Mouse (Mus musculus): ENCODE results near the gene Atg10. TPM values are rescaled to one million over a fixed set of nuclear protein-coding genes. Genes with fewer than 3 reads are reported as not detected.

Gene Atg10
- polyA plus RNA-seq, 1 experiment from 2014 or later = 7.9 TPM

- Histone ChIP-seq H3K4me2 (no peak overlapping the region), H3K9ac (ENCODE audit: low read depth, low read length) (no peak overlapping the region), H3K27ac (ENCODE audit: low read depth, low read length) (no peak overlapping the region), H3K4me1 (replicated peaks; ENCODE audit: control insufficient read depth, insufficient read depth, low read length) (no peaks in the 10 kb centered on the region), H3K9me3 (ENCODE audit: control insufficient read depth, low read length) (no peaks in the 10 kb centered on the region), H3K27me3 (replicated peaks; ENCODE audit: control insufficient read depth, insufficient read depth, low read length) (no peaks in the 10 kb centered on the region), H3K4me3 (ENCODE audit: low read depth, low read length) (no peak overlapping the region), H3K36me3 (ENCODE audit: control insufficient read depth, insufficient read depth, low read length) (no peaks in the 10 kb centered on the region)
- DNase-seq (ENCODE audit: low spot score) (no peak), ATAC-seq (replicated peaks; ENCODE audit: low FRiP score) (no peak)
Observed at GRCm38 (mm10) chr13:91157429-91157828, 66.3 kb downstream of the Atg10 start.

GRCm38 (mm10) chr13:91156949-91157348 lies 66.8 kb downstream of the Atg10 start:
- no peaks in the 10 kb centered on the region for H3K9me3 ChIP-seq (ENCODE audit: control insufficient read depth, low read length)
- H3K4me2 ChIP-seq = no peak overlapping the region
- no peak for DNase-seq (ENCODE audit: low spot score)
- no peak for ATAC-seq (replicated peaks; ENCODE audit: low FRiP score)
- 91% methylated on average over 2 of the region's 2 CpGs for WGBS
- no peaks in the 10 kb centered on the region for H3K36me3 ChIP-seq (ENCODE audit: control insufficient read depth, insufficient read depth, low read length)
- no peak overlapping the region for H3K4me3 ChIP-seq (ENCODE audit: low read depth, low read length)
- no peaks in the 10 kb centered on the region for H3K27me3 ChIP-seq (replicated peaks; ENCODE audit: control insufficient read depth, insufficient read depth, low read length)
- no peak overlapping the region for H3K27ac ChIP-seq (ENCODE audit: low read depth, low read length)
- H3K4me1 ChIP-seq (replicated peaks; ENCODE audit: control insufficient read depth, insufficient read depth, low read length) = no peaks in the 10 kb centered on the region
- H3K9ac ChIP-seq (ENCODE audit: low read depth, low read length) = no peak overlapping the region

GRCm38 (mm10) chr13:91156308-91156707 lies 67.5 kb downstream of the Atg10 start:
- no peaks in the 10 kb centered on the region for H3K4me1 ChIP-seq (replicated peaks; ENCODE audit: control insufficient read depth, insufficient read depth, low read length)
- no peak for ATAC-seq (replicated peaks; ENCODE audit: low FRiP score)
- DNase-seq (ENCODE audit: low spot score) = no peak
- H3K9ac ChIP-seq (ENCODE audit: low read depth, low read length) = no peak overlapping the region
- H3K4me2 ChIP-seq = no peak overlapping the region
- no peaks in the 10 kb centered on the region for H3K27me3 ChIP-seq (replicated peaks; ENCODE audit: control insufficient read depth, insufficient read depth, low read length)
- no peak overlapping the region for H3K4me3 ChIP-seq (ENCODE audit: low read depth, low read length)
- no peaks in the 10 kb centered on the region for H3K36me3 ChIP-seq (ENCODE audit: control insufficient read depth, insufficient read depth, low read length)
- WGBS = 85% methylated on average over 5 of the region's 5 CpGs
- no peak overlapping the region for H3K27ac ChIP-seq (ENCODE audit: low read depth, low read length)
- H3K9me3 ChIP-seq (ENCODE audit: control insufficient read depth, low read length) = no peaks in the 10 kb centered on the region

GRCm38 (mm10) chr13:91155429-91156207 lies 68.2 kb downstream of the Atg10 start:
- 68% methylated on average over 4 of the region's 4 CpGs for WGBS
- Histone ChIP-seq H3K4me3 (ENCODE audit: low read depth, low read length) (no peak overlapping the region), H3K27me3 (replicated peaks; ENCODE audit: control insufficient read depth, insufficient read depth, low read length) (no peaks in the 10 kb centered on the region), H3K36me3 (ENCODE audit: control insufficient read depth, insufficient read depth, low read length) (no peaks in the 10 kb centered on the region), H3K9ac (ENCODE audit: low read depth, low read length) (no peak overlapping the region), H3K4me1 (replicated peaks; ENCODE audit: control insufficient read depth, insufficient read depth, low read length) (no peaks in the 10 kb centered on the region), H3K9me3 (ENCODE audit: control insufficient read depth, low read length) (no peaks in the 10 kb centered on the region), H3K27ac (ENCODE audit: low read depth, low read length) (no peak overlapping the region), H3K4me2 (no peak overlapping the region)
- DNase-seq (ENCODE audit: low spot score) = no peak
- ATAC-seq (replicated peaks; ENCODE audit: low FRiP score) = no peak

GRCm38 (mm10) chr13:91154622-91155021 lies 69.1 kb downstream of the Atg10 start:
- no peak overlapping the region for H3K4me3 ChIP-seq (ENCODE audit: low read depth, low read length)
- WGBS = 78% methylated on average over 7 of the region's 7 CpGs
- H3K4me2 ChIP-seq = no peak overlapping the region
- H3K9ac ChIP-seq (ENCODE audit: low read depth, low read length) = no peak overlapping the region
- H3K27ac ChIP-seq (ENCODE audit: low read depth, low read length) = no peak overlapping the region
- no peaks in the 10 kb centered on the region for H3K36me3 ChIP-seq (ENCODE audit: control insufficient read depth, insufficient read depth, low read length)
- no peaks in the 10 kb centered on the region for H3K4me1 ChIP-seq (replicated peaks; ENCODE audit: control insufficient read depth, insufficient read depth, low read length)
- no peaks in the 10 kb centered on the region for H3K27me3 ChIP-seq (replicated peaks; ENCODE audit: control insufficient read depth, insufficient read depth, low read length)
- H3K9me3 ChIP-seq (ENCODE audit: control insufficient read depth, low read length) = no peaks in the 10 kb centered on the region
- no peak for ATAC-seq (replicated peaks; ENCODE audit: low FRiP score)
- no peak for DNase-seq (ENCODE audit: low spot score)

- H3K4me2 ChIP-seq = no peak overlapping the region
- H3K36me3 ChIP-seq (ENCODE audit: control insufficient read depth, insufficient read depth, low read length) = no peaks in the 10 kb centered on the region
- H3K9me3 ChIP-seq (ENCODE audit: control insufficient read depth, low read length) = no peaks in the 10 kb centered on the region
- H3K27ac ChIP-seq (ENCODE audit: low read depth, low read length) = no peak overlapping the region
- no peak overlapping the region for H3K9ac ChIP-seq (ENCODE audit: low read depth, low read length)
- H3K27me3 ChIP-seq (replicated peaks; ENCODE audit: control insufficient read depth, insufficient read depth, low read length) = no peaks in the 10 kb centered on the region
- ATAC-seq (replicated peaks; ENCODE audit: low FRiP score) (no peak), DNase-seq (ENCODE audit: low spot score) (no peak)
- H3K4me3 ChIP-seq (ENCODE audit: low read depth, low read length) = no peak overlapping the region
- H3K4me1 ChIP-seq (replicated peaks; ENCODE audit: control insufficient read depth, insufficient read depth, low read length) = no peaks in the 10 kb centered on the region
Observed at GRCm38 (mm10) chr13:91136337-91136736, 87.4 kb downstream of the Atg10 start.

- no peaks in the 10 kb centered on the region for H3K9me3 ChIP-seq (ENCODE audit: control insufficient read depth, low read length)
- WGBS = 70% methylated on average over 5 of the region's 5 CpGs
Observed at GRCm38 (mm10) chr13:91133334-91133890, 90.4 kb downstream of the Atg10 start.

GRCm38 (mm10) chr13:91129071-91129470 lies 94.7 kb downstream of the Atg10 start:
- Histone ChIP-seq H3K27ac (ENCODE audit: low read depth, low read length) (no peak overlapping the region), H3K9ac (ENCODE audit: low read depth, low read length) (no peak overlapping the region), H3K27me3 (replicated peaks; ENCODE audit: control insufficient read depth, insufficient read depth, low read length) (no peaks in the 10 kb centered on the region), H3K9me3 (ENCODE audit: control insufficient read depth, low read length) (no peaks in the 10 kb centered on the region), H3K4me1 (replicated peaks; ENCODE audit: control insufficient read depth, insufficient read depth, low read length) (no peaks in the 10 kb centered on the region), H3K4me3 (ENCODE audit: low read depth, low read length) (no peak overlapping the region), H3K36me3 (ENCODE audit: control insufficient read depth, insufficient read depth, low read length) (no peaks in the 10 kb centered on the region), H3K4me2 (no peak overlapping the region)
- ATAC-seq (replicated peaks; ENCODE audit: low FRiP score) = no peak
- WGBS = 61% methylated on average over 7 of the region's 7 CpGs
- no peak for DNase-seq (ENCODE audit: low spot score)

More at GRCm38 (mm10) chr13:91133334-91133890, 90.4 kb downstream of the Atg10 start:
- no peak overlapping the region for H3K27ac ChIP-seq (ENCODE audit: low read depth, low read length)
- no peaks in the 10 kb centered on the region for H3K4me1 ChIP-seq (replicated peaks; ENCODE audit: control insufficient read depth, insufficient read depth, low read length)
- ATAC-seq (replicated peaks; ENCODE audit: low FRiP score) (no peak), DNase-seq (ENCODE audit: low spot score) (no peak)
- H3K27me3 ChIP-seq (replicated peaks; ENCODE audit: control insufficient read depth, insufficient read depth, low read length) = no peaks in the 10 kb centered on the region
- no peaks in the 10 kb centered on the region for H3K36me3 ChIP-seq (ENCODE audit: control insufficient read depth, insufficient read depth, low read length)
- H3K9ac ChIP-seq (ENCODE audit: low read depth, low read length) = no peak overlapping the region
- H3K4me3 ChIP-seq (ENCODE audit: low read depth, low read length) = no peak overlapping the region
- no peak overlapping the region for H3K4me2 ChIP-seq

GRCm38 (mm10) chr13:91128581-91128980 lies 95.2 kb downstream of the Atg10 start:
- no peaks in the 10 kb centered on the region for H3K9me3 ChIP-seq (ENCODE audit: control insufficient read depth, low read length)
- 74% methylated on average over 1 of the region's 1 CpGs for WGBS

More at GRCm38 (mm10) chr13:91128581-91128980, 95.2 kb downstream of the Atg10 start:
- no peaks in the 10 kb centered on the region for H3K4me1 ChIP-seq (replicated peaks; ENCODE audit: control insufficient read depth, insufficient read depth, low read length)
- ATAC-seq (replicated peaks; ENCODE audit: low FRiP score) = no peak
- no peak overlapping the region for H3K4me2 ChIP-seq
- no peak overlapping the region for H3K4me3 ChIP-seq (ENCODE audit: low read depth, low read length)
- no peak overlapping the region for H3K27ac ChIP-seq (ENCODE audit: low read depth, low read length)
- H3K9ac ChIP-seq (ENCODE audit: low read depth, low read length) = no peak overlapping the region
- no peak for DNase-seq (ENCODE audit: low spot score)
- H3K27me3 ChIP-seq (replicated peaks; ENCODE audit: control insufficient read depth, insufficient read depth, low read length) = no peaks in the 10 kb centered on the region
- H3K36me3 ChIP-seq (ENCODE audit: control insufficient read depth, insufficient read depth, low read length) = no peaks in the 10 kb centered on the region
